Mouse (Mus musculus) liver, postnatal 0 days (tissue): ENCODE results near the gene Mrps31.

ENCODE experiments used
- CTCF ChIP-seq: sonication (generic); IDR thresholded peaks from 2 replicates; pipeline ENCODE4 v1.5.1; 2016; ENCODE audit warnings: antibody characterized with exemption, low read depth
- EP300 ChIP-seq: IDR thresholded peaks from 2 replicates; pipeline ENCODE4 v1.6.1; 2016; ENCODE audit warnings: antibody characterized with exemption, low read depth, mild to moderate bottlenecking

- TF ChIP-seq CTCF: no peak
- TF ChIP-seq EP300: peak; percentile 81; the same call in 1 of the 2 replicates
These were observed 10.6 kb upstream of the Mrps31 start for GRCm38 (mm10) chr8:22400593-22400992.
